Mouse (Mus musculus): ENCODE measurements at regions not wholly inside any gene's neighbourhood (a gene's known extent, or its start where the extent isn't known, plus 50 kb on each side); places are given as distances from the start of the nearest gene placed in this dataset.

DNA sequence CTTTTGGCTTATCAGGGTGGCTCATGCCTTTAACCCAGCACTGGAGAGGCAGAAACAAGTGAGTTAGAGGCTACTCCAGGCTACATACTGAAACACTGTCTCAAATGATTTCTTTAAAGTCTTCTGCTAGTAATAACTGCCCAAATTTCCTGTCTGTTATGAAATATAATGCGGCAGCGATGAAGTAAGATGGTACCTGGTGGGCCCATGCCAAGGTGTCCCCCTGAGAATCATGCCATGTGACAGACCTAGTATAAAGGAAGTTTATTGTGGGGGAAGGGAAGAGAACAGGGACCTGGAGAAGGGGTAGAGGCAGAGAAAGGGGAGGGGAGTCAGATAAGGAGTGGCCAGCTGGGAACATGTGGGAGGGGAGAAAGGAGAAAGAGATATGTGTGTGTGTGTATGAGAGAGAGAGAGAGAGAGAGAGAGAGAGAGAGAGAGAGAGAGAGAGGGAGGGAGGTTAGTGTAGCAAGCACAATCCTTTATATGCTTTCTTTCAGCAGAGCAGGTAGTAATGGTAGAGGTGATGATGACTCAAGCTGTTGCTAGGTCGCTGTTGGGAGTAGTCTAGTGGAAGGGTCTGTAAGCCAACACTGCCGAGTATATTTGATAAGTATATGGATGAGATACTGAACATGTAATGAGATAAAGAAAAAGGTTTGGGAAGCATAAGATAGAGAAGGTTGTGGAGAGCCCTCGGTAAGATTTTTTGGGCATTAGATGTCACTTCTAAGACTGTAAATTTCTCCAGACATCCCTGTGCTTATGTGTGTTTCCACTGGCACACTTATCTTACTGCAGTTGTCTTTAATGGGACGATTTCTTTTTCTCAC is 71.1 kb upstream of the Dph5 start:
- no peak for DNase-seq

DNA sequence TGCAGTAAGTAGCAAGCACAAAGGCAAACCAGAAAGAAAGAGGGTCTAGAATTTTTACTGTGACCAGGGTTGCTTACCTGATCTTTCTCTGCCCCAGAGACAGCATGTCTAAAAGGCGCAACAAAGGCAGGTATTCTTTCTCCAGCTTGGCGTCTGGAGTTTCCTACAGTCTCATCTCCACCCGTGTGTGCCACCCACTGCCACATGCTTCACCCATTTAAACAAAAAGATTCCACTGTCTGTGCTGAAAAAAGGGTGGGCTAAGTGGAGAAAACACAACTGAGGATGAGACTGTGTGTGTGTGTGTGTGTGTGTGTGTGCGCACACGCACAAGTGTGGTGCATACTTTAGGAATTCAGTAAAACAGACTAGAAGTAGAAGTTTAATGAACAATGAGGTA is 69.9 kb upstream of the Dph5 start:
- DNase-seq = no peak

DNA sequence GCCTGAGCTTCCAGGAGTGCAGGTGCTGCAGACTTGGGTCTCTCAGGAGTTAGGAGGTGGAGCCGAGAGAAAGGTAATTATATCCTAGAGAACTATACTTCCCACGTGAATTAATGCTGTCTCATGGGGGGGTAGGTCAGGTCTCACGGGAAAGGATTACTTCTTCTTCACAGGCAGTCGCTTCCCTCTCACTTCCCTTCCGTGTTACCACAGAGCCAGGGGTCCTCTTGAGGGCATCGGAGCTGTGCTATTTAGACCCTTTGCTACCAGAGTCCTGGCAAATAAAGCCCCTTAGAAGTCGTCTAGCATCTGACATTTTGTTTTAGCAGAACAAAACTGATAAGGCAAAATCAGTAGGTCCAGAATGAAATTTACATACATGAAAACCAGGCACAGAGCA is 68.9 kb upstream of the Dph5 start:
- DNase-seq = no peak

DNA sequence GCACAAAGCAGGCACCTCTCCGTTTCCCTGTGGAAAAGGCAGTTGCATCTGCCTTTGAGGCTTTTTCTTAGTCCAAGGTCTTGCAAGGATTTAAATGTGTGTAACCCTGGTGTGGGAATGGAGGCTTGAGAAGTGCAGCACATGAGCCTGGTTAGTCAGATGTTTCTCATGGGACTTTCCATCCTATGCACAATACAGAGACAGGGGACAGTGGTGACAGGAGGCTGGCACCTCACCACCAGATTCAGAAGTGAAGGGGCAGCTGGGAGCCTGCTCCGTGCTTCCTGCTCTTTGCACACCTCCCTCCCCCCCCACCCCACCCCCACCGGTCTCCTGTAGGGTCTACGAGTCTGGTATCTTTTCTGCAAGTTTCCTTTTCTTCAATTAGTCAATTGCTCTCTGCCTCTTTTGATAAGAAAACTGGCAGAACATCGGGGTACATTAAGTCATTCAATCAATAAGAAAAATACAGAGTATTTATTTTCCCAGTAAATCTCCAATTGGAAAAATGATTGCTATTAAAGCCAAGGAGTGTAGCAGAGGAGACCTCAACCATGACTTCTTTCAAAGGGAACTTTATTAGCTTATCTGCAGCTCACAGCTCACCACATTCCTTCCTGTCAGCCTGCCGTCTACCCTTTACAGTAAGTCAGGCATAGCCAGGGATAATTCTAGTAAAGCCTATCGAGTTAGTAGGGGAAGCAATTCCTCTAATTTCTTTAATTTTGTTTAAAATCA is 68.1 kb upstream of the Dph5 start:
- DNase-seq = no peak

DNA sequence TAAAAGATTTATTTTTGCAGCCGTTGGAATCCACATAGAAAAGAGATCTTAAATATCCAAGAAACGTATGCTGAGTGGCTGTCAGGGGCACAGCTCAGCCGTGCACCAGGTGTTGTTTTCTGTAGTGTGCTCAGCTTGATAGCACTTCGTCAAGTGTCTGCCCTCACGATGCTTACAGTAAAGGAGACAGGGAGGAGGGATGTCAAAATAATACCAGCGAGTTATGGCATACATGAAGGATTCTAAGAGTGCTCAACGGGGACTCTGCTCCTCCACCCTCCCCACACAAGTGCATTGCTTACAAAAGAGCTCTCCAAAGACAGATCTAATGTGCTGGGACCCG is 67.5 kb upstream of the Dph5 start:
- no peak for DNase-seq

DNA sequence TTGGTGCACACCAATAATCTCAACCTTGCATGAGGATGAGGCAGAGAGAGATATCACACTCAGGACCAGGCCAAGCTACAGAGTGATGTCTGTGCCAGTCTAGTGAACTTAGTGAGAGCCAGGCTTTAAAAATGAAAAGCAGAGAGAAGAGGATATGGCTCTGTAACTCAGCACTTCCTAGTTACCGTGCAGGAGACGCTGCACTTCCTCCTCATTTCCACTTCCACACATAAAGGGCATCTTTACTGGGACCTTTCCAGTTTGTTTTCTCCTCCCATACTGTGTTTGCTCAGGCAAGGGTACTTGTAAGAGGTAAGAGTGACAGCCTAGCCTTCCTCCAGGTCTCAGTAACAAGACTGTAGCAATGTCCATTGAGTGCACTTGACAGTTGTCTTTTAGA is 66.0 kb upstream of the Dph5 start:
- no peak for DNase-seq

DNA sequence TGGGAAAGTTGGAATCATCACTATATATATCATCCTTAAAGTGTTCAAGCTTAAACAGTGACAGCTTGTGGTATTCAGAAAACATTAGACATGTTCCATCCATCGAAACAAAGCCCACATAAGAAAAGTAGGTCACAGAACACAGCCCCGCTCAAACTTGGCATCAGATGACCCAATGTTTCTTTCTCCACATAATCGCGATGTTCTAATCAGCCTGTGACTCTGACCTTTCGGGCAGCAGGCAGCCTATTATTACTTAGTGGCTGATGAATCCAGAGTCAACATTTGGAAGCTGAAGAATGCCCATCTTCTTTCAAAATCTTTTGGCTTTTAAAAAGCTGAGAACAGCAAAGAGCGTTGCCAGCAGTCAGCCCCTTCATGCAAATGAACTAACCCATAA is 65.1 kb upstream of the Dph5 start:
- no peak for DNase-seq

DNA sequence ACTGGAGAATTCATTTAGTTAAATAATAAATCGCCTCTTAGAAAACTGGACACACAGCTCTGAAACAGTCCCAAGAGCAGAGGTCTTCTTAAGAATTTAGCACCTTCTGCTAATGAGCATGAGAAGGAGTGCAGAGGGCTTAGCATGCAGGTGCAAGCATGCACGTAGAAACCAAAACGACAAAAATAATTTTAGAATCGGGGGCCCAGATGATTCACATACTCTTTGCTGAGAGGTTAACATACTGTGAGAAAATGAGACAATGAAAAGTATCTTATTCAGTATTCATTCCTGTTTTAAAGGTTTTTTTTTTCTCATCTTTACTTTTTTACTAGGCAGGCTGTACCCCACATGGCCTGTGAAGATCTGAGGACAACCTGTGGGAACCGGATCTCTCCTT is 63.9 kb upstream of the Dph5 start:
- DNase-seq = no peak

DNA sequence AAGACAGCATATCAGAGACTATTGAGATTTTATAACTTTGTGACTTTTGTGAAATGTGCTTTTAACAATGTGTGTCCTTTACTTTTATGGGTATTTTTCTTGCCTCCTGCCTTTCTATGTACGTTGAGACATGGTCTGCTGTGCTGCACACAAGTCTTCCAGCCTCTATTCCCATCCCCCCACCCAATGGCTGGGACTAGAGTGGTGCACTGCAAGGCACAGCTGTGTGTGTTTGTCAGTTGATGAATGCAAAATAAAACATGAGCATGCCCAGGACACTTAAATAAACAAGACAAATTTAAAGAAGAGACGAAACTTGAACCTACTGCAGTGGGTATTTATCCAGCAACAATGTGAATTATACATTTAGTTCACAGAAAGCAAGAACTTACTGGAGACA is 62.8 kb upstream of the Dph5 start:
- DNase-seq = no peak

DNA sequence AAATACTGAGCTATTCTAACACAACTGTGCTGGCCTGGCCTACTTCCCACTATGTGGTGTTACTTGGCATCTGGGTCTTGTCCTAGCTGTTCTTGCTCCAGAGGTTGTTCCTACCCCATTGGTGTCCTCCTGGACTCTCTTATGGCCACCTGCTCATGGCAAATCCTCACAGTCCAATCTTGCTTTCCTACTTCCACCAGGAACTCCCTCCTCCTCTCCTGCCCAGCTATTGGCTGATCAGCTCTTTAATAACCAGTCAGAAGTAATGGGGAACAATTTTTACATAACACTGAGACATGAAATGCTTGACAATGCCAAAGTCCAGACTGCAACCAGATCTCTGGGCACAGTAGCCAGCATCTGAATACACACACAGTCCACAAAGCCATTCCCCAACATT is 52.3 kb upstream of the Dph5 start:
- DNase-seq = no peak

DNA sequence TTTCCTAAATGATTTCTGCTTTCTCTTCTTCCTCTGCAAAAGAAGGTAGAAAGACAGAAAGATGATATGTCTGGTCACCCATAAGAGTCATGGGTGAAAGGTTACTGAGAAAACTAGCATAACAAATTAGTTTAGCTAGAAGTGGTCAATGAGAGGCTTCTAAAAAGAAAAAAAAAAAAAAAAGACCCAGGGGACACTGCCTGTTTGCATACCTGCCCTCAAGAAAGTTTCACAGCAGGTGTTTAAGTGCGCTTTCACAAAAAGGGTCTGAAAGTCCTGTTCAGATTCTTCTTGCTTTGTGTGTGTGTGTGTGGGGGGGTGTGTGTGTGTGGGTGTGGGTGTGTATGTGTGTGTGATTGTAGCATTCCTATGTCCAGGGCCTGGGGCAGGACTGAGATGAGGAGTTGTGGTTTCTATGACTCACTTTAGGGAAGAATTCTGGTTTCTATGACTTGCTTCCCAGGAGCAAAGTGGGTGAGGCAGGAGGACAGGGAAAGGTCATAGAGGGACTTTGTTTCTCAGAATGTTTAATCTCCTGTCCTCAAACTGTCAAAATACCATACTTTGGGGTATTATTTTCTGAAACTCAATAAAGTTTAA is 49.9 kb upstream of the Dph5 start:
- DNase-seq = no peak
